Mouse (Mus musculus) embryonic facial prominence, embryonic 14.5 days (tissue): ENCODE data around the gene B3galnt2. TPM values are rescaled to one million over a fixed set of nuclear protein-coding genes. Genes with fewer than 3 reads are reported as not detected.
A peak's percentile ranks its signal among the peaks of the same experiment; 100 is the strongest.
"Not testable (repeated sequence)": the region's sequence is repeated elsewhere in the genome, so short reads cannot be mapped to it uniquely, and the experiment has no call there.

ENCODE experiments used
- ATAC-seq: fragments of 200-750 bp; cut with Nextera tagmentation; 2 replicates; pipeline ENCODE4 v1.8.0; 2017; ENCODE audit warnings: low read depth, moderate number of reproducible peaks, moderate TSS enrichment
- DNase-seq: peaks from one replicate; pipeline ENCODE4 v3.0.0-alpha.2; 2015; ENCODE audit warnings: low spot score
- H3K27ac ChIP-seq: fragments of 300-500 bp; sonication (generic); replicated peaks from 2 replicates; pipeline ENCODE4 v1.5.1; 2014; ENCODE audit warnings: low read depth, mild to moderate bottlenecking, low read length, moderate library complexity
- H3K27me3 ChIP-seq: fragments of 300-500 bp; sonication (generic); replicated peaks from 2 replicates; pipeline ENCODE4 v1.6.1; 2014; ENCODE audit warnings: low read length; ENCODE audit not compliant: control insufficient read depth, insufficient read depth
- H3K36me3 ChIP-seq: fragments of 300-500 bp; sonication (generic); 2 replicates; pipeline ENCODE4 v1.6.1; 2014; ENCODE audit warnings: low read length, mixed read lengths; ENCODE audit not compliant: control insufficient read depth, insufficient read depth
- H3K4me1 ChIP-seq: fragments of 300-500 bp; sonication (generic); 2 replicates; pipeline ENCODE4 v1.6.1; 2014; ENCODE audit warnings: antibody characterized with exemption, low read length; ENCODE audit not compliant: control insufficient read depth, insufficient read depth
- H3K4me2 ChIP-seq: fragments of 300-500 bp; sonication (generic); 2 replicates; pipeline ENCODE4 v1.6.1; 2014; ENCODE audit warnings: low read depth, mild to moderate bottlenecking, low read length, moderate library complexity, mixed read lengths
- H3K4me3 ChIP-seq: fragments of 300-500 bp; sonication (generic); 2 replicates; pipeline ENCODE4 v1.5.1; 2014; ENCODE audit warnings: low read depth, mild to moderate bottlenecking, low read length
- H3K9ac ChIP-seq: fragments of 300-500 bp; sonication (generic); 2 replicates; pipeline ENCODE4 v1.6.1; 2014; ENCODE audit warnings: low read depth, mild to moderate bottlenecking, low read length, moderate library complexity, mixed read lengths
- H3K9me3 ChIP-seq: fragments of 300-500 bp; sonication (generic); 2 replicates; pipeline ENCODE4 v1.6.1; 2016; ENCODE audit warnings: low read length; ENCODE audit not compliant: control insufficient read depth
- WGBS: fragments of 180-500 bp; shearing (Covaris S2); extraction: QIAGEN DNeasy Blood & Tissue Kit; methylation state at CpG from one replicate; pipeline ENCODE4 v1.1.7; 2014; 5-methylcytosine and 5-hydroxymethylcytosine counted together
- polyA plus RNA-seq: library from polyadenylated mRNA; unstranded; fragments of >200 nt; fragmentation: Nextera tagmentation; extraction: Ambion mirVana; gene quantifications from 2 replicates; pipeline ENCODE4 v1.2.1, GENCODE M21; 2014

The B3galnt2 gene
- polyA plus RNA-seq, 1 experiment from 2014 or later = 29.6 TPM

GRCm38 (mm10) chr13:13961046-13961445, 6.8 kb downstream of the B3galnt2 start:
- no peak overlapping the region for H3K9ac ChIP-seq
- ATAC-seq (no peak), DNase-seq (no peak)
- 77% methylated on average over 4 of the region's 4 CpGs for WGBS
- no peak overlapping the region for H3K4me3 ChIP-seq
- no peaks in the 10 kb centered on the region for H3K36me3 ChIP-seq
- no peaks in the 10 kb centered on the region for H3K27me3 ChIP-seq
- H3K4me1 ChIP-seq = no peaks in the 10 kb centered on the region
- H3K27ac ChIP-seq = no peak overlapping the region
- no peaks in the 10 kb centered on the region for H3K9me3 ChIP-seq
- H3K4me2 ChIP-seq = no peak overlapping the region

DNA sequence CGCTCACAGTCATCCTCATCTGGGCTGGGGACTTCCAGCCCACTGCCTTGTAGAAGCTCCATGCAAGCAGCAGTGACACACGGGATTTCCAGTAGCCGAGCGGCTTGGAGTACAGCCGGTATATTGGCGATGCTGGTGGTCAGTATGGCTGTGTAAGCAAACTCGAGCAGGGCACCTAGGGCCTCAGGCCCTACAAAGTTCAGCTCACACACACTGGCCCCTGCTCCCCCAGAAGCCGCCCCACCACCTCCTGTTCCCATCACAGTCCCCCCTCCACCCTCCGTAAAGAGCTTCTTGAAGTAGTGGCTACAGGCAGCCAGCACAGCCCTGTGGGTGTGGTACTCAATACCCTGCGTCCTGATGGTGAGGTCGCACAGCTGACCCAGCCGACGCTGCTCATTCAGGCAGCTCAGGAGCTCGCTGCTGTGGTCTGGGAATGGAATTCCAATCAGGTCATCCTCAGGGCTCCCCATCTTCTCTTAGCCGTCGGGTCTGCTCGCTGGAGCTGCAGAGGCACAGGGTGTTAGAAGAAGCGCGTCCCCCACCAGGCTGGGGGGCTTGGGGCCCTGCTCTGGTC, 11.2 kb downstream of the B3galnt2 start:
- H3K9me3 ChIP-seq = no peaks in the 10 kb centered on the region
- no peaks in the 10 kb centered on the region for H3K27me3 ChIP-seq
- WGBS = 68% methylated on average over 18 of the region's 19 CpGs
- no peak overlapping the region for H3K4me3 ChIP-seq
- H3K9ac ChIP-seq = no peak overlapping the region
- no peaks in the 10 kb centered on the region for H3K4me1 ChIP-seq
- no peak for ATAC-seq
- peaks cover 15% of the 10 kb centered on the region for H3K36me3 ChIP-seq
- H3K4me2 ChIP-seq = no peak overlapping the region
- H3K27ac ChIP-seq = no peak overlapping the region
- no peak for DNase-seq

DNA sequence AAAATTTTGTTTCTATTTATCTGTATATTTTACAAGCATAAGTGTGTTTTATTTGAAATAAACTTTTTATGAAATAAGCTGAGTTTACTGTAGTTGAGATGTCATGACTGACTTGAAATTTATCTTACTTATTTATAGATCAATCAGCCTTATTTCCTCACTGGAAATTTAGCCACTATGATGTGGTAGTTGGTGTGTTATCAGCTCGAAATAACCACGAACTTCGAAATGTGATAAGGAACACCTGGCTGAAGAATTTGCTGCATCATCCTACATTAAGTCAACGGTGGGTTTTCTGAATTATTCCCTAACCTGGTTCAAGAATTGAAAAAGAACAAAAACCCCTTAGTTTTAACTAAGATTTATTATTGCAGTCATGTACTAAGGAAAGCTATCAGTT, 11.9 kb downstream of the B3galnt2 start:
- no peak for ATAC-seq
- 74% methylated on average over 4 of the region's 4 CpGs for WGBS

GRCm38 (mm10) chr13:13968629-13969111, 14.4 kb downstream of the B3galnt2 start:
- peaks cover 15% of the 10 kb centered on the region for H3K36me3 ChIP-seq
- H3K27ac ChIP-seq = no peak overlapping the region
- DNase-seq = peak; percentile 74
- no peak overlapping the region for H3K4me3 ChIP-seq
- ATAC-seq = peak; percentile 88
- H3K4me1 ChIP-seq = no peaks in the 10 kb centered on the region
- no peak overlapping the region for H3K4me2 ChIP-seq
- H3K27me3 ChIP-seq = no peaks in the 10 kb centered on the region
- 83% methylated on average over 4 of the region's 4 CpGs for WGBS
- no peak overlapping the region for H3K9ac ChIP-seq
- H3K9me3 ChIP-seq = no peaks in the 10 kb centered on the region

More for the DNA sequence above, 11.9 kb downstream of the B3galnt2 start:
- H3K27ac ChIP-seq = no peak overlapping the region
- H3K4me1 ChIP-seq = no peaks in the 10 kb centered on the region
- H3K27me3 ChIP-seq = no peaks in the 10 kb centered on the region
- H3K36me3 ChIP-seq = peaks cover 15% of the 10 kb centered on the region
- DNase-seq = no peak
- H3K4me2 ChIP-seq = no peak overlapping the region
- H3K4me3 ChIP-seq = no peak overlapping the region
- no peaks in the 10 kb centered on the region for H3K9me3 ChIP-seq
- H3K9ac ChIP-seq = no peak overlapping the region

DNA sequence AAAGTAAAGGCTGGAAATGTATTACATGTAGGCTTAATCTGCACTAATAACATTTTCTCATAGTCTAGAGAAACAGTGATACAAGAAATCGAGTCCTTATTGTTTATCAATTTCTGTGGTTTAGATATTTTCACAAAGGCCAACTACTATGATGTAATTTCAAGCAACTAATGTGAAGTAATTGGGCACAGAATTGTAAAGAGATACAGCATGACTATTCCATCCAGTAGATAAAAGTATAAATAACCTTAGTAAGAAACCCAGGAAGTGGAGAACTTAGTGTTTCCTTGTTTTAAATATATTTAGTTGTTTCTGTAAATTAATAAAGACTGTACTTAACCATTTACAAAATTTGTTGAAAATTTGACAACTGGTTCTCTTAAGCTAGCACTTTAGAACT, 15.5 kb downstream of the B3galnt2 start:
- 88% methylated on average over 1 of the region's 1 CpGs for WGBS

GRCm38 (mm10) chr13:13981842-13982241, 27.6 kb downstream of the B3galnt2 start:
- not testable (repeated sequence) for H3K9ac ChIP-seq, H3K4me3 ChIP-seq, H3K27ac ChIP-seq, H3K9me3 ChIP-seq, H3K4me1 ChIP-seq, ATAC-seq, DNase-seq, H3K27me3 ChIP-seq, H3K4me2 ChIP-seq
- peaks cover 12% of the 10 kb centered on the region; the same call in 1 of the 2 replicates for H3K36me3 ChIP-seq
- 90% methylated on average over 1 of the region's 1 CpGs for WGBS

More for the DNA sequence above, 15.5 kb downstream of the B3galnt2 start:
- Histone ChIP-seq H3K4me3 (no peak overlapping the region), H3K27me3 (no peaks in the 10 kb centered on the region), H3K4me2 (no peak overlapping the region), H3K9me3 (no peaks in the 10 kb centered on the region), H3K9ac (no peak overlapping the region), H3K36me3 (peaks cover 15% of the 10 kb centered on the region), H3K27ac (no peak overlapping the region), H3K4me1 (no peaks in the 10 kb centered on the region)
- DNase-seq (no peak), ATAC-seq (no peak)

DNA sequence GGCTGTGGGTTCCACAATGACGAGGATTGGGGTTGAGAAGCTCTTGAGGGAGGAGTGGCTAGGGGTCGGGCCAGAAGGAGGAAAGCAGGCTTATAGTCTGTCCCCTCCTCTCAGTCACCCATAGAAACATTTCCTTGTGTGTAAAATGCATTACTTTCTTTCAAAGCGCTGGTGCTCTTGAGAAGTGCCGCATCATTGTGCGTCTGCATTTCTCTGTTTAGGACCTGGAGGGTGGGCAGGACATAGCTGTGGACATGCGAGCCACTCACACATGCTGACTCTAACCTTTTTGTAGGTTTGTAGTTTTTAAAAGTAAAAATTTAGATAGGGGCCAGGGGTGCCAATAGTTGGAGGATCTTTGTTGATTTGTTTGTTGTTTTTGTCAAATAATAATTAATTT, 29.3 kb downstream of the B3galnt2 start:
- H3K9me3 ChIP-seq = no peaks in the 10 kb centered on the region
- H3K36me3 ChIP-seq = peaks cover 17% of the 10 kb centered on the region
- no peak overlapping the region for H3K27ac ChIP-seq
- H3K4me3 ChIP-seq = no peak overlapping the region
- H3K4me1 ChIP-seq = no peaks in the 10 kb centered on the region
- no peak overlapping the region for H3K9ac ChIP-seq
- H3K27me3 ChIP-seq = no peaks in the 10 kb centered on the region
- WGBS = 96% methylated on average over 6 of the region's 6 CpGs
- DNase-seq (no peak), ATAC-seq (no peak)
- no peak overlapping the region for H3K4me2 ChIP-seq

- Histone ChIP-seq H3K9ac (no peak overlapping the region), H3K9me3 (no peaks in the 10 kb centered on the region), H3K4me3 (no peak overlapping the region), H3K36me3 (peaks cover 38% of the 10 kb centered on the region), H3K27me3 (no peaks in the 10 kb centered on the region), H3K4me2 (no peak overlapping the region), H3K27ac (no peak overlapping the region), H3K4me1 (no peaks in the 10 kb centered on the region)
- WGBS = 83% methylated on average over 2 of the region's 2 CpGs
- no peak for DNase-seq
- ATAC-seq = no peak
Measured at GRCm38 (mm10) chr13:13989135-13989534, 34.9 kb downstream of the B3galnt2 start.

GRCm38 (mm10) chr13:13990391-13990790, 36.1 kb downstream of the B3galnt2 start:
- no peak overlapping the region for H3K4me3 ChIP-seq
- no peaks in the 10 kb centered on the region for H3K27me3 ChIP-seq
- ATAC-seq (no peak), DNase-seq (no peak)
- peaks cover 50% of the 10 kb centered on the region for H3K36me3 ChIP-seq
- no peaks in the 10 kb centered on the region for H3K9me3 ChIP-seq
- no peak overlapping the region for H3K9ac ChIP-seq
- H3K27ac ChIP-seq = no peak overlapping the region
- 39% methylated on average over 2 of the region's 2 CpGs for WGBS
- H3K4me2 ChIP-seq = no peak overlapping the region
- H3K4me1 ChIP-seq = no peaks in the 10 kb centered on the region
